Mouse (Mus musculus) G1E-ER4 (cell line): ENCODE data around the gene Rilp. TPM values are rescaled to one million over a fixed set of nuclear protein-coding genes. Genes with fewer than 3 reads are reported as not detected.

ENCODE experiments used
- GATA1 ChIP-seq: IDR thresholded peaks from one replicate; pipeline ENCODE4 v1.8.0; 2012; ENCODE audit warnings: low read length, inconsistent platforms
- polyA plus RNA-seq: library from polyadenylated mRNA; stranded (reverse); fragments of >175 nt; gene quantifications from 2 replicates; pipeline ENCODE4 v1.2.3, GENCODE M21; 2012

Rilp gene
- polyA plus RNA-seq, 1 experiment = 0.37 TPM

DNA sequence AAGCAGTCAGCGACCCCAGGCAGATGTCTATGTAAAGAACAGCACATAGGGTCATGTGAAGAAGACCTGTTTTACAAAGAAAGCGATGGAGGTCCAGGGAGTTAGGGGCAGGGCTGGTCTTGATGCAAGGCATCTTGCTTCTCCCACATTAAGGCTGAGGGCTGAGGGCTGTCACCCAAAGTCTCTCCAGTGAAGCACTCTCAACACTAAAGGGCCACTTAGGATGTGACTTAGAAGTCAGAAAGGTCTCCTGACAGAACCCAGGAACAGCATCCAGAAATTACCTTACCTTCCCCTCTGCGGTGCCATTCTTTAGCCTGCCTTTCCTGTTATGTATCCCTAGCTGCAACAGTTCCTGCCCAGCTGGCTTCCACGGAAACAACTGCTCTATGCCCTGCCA is 11.7 kb downstream of the Rilp start:
- TF ChIP-seq GATA1 = no peak

DNA sequence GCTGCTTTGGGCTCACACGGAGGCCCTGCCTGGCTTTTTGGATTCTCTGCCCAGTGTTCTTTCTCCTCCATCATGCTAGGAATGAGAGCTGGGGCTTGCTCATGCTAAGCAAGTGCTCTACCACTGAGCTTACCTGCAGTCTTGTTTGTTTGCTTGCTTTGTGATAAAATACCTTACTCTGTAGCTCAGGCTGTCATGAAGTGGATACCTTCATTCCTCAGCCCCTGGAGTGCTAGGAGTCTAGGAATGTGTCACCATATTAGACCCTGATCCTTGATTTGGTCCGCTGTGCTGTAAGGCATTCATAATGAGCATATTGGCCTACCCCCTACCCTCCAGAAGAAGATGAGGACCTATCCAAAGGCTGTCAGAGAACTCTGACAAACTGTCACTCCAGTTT is 12.9 kb downstream of the Rilp start:
- TF ChIP-seq GATA1 = no peak

DNA sequence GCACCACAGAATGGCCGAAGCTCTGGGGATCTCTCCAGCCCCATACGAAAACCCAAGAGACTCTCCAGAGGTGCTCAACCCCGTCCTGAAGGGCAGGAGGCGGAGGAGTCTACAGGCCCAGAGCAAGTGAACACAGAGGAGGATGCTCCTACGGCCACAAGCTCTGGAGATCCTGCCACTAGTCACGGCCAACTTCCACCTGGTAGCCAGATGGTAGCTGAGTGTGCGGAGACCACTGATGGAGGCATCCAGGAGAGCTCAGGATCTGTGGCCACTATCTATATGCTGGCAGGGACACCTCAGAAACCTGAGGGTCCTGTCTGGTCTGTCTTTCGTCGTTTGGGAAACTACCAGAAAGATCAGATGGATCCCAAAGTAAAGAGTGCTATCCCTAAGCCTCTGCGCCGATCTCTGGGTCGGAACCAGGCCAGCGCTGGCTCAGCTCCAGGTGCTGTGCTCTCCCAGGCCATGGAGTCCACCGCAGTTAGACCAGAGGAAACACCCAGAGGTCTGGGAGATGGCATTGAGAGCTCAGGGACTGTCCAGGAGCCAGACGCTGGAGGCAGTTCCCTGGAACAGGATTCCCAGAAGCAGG is 15.7 kb downstream of the Rilp start:
- TF ChIP-seq GATA1 = no peak

DNA sequence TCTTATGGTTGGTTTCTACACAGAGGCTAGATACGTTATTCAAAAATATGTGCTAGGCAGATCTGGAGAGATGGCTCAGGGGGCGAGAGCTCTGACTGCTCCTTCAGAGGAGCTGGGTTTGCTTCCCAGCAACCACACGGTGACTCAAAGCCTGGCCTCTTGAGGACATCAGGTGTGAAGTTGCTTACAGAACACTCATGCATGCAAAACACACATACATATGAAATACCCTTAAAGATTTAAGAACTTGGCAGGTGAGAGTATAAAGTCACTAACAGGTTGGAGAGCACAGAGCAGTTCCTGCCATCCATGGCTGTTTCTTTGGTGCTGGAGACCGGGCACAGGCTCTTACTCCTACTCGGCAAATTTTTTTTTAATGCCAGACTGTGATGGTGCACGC is 17.0 kb downstream of the Rilp start:
- TF ChIP-seq GATA1 = no peak

DNA sequence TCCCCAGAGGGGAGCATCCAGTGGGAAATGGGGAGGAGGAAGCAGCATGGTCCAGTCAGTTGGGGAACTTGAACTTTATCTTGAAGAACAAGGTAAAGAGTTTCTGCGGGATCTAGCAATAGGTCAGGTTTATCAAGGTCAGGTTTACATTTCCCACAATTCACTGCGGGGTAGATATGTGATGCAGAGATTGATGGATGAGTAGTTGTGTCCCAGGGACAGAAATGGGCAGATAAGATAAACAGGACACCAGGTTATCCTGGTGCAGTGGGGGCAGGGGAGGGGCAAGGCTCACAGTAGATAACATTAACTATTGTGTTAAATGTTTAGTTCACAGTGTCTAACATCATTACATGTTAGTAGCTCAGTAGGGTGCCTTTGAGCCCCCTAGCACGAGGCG is 19.9 kb downstream of the Rilp start:
- TF ChIP-seq GATA1 = no peak

DNA sequence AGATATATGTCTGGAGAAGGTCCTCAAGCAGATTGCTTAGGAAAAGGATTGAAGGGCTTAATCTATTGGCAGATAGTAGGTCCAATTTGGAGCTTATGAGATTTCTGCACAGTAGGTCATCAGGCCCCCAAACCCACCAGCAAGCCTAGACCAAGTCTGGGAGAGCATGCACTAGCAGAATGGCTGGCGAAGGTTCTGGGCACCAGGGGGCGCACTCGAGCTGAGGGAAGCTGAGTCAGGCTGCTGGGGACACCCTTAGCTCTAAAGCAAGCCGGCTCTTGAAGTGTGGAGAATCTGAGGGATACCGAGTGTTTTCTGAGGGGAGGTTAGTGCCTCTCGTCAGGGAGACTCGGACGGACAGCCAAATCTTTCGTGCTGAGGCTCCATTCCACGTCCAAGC is 20.4 kb downstream of the Rilp start:
- TF ChIP-seq GATA1 = no peak

DNA sequence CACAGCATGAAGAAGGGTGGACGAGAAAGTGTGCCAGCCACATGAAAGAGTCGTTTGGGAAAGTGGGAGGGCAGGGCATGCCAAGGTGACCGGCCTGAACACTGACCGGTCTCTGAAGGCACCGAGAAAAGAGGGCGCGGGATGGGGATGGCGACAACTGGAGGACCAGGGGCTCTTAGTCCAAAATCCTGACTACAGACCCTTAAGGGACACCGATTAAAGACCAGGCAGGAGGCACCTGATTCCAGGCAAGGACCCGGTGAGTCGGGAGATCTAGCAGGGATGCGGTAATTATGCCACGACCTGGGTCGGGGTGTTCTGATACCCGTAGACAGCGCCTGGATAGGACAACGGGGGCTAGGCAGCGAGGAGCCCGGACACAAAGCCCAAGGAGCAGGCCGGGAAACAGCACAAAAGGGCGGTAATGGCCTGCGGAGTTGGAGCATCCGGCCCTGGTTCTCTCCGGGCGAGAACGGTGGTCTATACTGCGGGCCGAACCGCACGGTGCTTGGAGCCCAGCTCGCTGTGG is 21.0 kb downstream of the Rilp start:
- no peak for TF ChIP-seq GATA1

DNA sequence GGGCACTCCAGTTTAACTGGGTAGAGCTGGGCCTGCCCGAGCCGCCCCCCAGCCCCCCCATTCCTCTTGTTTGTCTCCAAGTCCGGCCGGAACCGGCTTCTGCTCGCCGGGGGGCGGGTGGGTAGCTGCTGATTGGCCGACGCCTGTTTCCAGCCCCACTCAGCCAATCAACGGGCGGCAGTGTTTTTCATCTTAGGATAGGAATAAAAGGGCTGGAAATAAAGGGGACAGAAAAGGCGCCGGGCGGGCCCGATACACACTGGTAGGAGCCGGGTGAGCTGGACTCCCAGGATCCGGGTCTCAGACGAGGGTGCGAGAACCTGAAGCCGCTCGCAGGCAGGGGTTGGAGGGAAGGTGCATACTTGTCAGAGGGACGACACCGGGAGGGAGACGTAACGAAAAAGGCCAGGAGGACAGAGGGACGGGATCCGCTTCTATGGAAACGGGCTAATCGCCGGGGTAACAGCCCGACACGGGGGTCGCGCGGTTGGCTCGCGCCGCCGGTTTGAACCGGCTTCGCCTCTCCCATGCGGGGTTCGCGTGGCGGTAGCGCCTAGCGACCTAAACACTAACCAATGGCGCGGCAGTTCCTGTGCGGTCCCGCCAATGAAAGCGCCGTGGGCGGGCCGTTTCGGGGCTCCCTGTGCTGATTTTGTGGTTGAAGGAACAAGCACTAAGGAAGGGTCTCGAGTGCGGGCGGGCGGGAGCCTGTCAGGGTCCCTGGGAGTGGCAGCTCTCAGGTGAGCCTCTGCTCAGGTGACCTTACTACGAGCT is 21.8 kb downstream of the Rilp start, which contains the start of gene Slc43a2:
Gene Slc43a2, plus strand, starts transcription at position 226 of the 774 bp plus-strand sequence.
- TF ChIP-seq GATA1 = no peak

DNA sequence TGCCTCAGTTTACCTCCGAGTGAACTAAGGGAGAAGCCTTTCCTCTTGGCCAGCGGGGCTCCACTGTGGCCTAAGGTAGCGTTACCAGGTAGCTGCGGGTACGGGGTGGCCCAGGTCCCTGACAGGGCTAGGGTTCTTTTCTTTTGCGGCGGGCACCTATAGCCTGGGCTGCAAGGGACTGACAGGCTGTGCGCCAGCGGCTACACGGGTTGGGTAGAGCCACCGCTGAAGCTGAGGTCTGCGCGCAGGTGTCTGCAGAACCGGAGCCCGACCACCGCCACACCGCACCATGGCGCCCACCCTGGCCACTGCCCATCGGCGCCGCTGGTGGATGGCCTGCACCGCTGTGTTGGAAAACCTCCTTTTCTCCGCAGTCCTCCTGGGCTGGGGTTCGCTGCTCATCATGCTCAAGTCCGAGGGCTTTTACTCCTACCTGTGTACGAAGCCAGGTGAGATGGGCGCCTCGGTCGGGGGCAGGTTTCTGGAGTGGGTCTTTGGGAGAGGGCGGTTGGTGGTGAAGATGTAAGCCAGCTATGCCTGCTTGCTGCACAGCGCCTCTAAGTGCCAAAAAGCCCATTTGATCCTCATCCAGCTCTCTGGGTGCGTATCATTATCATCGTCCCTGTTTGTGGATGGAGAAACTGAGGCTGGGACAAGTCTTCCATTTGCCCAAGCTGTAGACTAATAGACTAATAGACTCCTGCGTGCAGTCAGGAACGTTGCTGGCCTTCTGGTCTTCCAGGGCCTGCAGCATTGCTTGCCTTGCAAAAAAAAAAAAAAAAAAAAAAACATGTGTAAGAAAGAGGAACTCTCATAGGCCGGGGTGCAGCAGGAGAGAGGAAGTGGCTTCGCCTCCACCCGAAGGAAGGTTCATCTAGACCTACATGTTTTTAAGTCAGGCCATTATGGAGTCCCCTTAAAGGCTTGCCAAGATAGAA is 22.7 kb downstream of the Rilp start:
- no peak for TF ChIP-seq GATA1

DNA sequence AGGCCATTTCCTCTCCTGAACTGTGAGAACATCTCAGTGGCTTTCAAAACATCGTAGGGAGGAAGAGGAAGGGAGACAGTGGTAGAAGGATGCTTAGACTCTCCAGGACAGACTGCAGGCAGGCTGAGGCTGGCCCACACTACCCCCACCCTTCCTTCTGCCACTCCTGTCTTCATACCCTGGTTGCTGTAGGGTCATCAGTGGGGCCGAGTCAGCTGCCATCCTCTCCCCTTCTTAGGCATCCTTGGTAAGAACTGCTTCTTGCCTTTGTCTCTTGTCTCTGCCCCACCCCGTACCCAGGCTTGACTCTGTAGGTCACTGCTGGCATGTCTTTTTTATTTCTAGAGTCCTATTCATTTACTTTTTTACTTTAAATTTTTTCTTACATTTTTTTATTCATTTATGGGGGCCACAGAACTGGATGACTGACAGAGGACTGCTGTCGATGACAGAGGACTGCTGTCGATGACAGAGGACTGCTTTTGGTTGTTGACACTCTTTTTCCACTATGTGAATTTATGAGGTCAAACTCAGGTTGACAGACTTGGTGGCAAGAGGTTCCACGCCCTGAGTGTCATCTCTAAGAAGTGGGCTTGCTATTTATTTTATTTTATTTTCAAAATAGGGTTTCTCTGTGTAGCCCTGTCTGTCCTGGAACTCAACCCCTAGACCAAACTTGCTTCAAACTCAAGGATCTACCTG is 23.6 kb downstream of the Rilp start:
- TF ChIP-seq GATA1 = no peak

DNA sequence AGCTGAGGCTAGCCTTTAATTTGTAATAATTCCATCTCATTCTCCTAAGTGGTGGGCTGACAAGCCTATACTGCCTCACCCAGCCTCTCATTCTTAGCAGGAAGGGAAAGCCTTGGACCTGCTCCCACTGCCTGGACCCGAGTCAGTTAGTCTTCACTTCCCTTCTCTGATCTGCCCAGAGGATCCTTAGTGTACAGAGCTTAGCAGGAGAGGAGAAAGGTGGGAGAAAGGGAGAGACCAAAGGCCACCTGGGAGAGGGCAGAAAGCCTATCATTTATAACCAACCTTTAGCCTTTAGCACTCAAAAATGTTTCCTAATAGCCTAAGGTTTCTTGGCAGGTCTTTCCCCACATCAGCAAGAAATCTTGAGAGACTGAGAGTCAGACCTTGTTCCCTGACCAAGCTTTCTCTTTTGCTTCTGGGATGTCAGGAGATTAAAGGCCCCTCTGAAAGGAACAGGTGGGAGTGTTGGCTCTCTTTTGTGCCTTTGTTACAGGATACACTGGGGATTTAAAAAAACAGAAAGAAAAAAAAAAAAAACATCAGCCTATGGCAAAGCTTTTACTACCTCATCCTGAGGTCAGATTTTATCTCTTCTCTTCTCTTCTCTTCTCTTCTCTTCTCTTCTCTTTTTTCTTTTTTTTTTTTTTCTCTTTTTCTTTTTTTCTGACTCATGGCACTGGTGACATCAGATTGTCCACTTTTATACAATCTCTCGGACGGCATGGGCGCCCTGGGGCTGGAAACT is 24.6 kb downstream of the Rilp start:
- no peak for TF ChIP-seq GATA1

DNA sequence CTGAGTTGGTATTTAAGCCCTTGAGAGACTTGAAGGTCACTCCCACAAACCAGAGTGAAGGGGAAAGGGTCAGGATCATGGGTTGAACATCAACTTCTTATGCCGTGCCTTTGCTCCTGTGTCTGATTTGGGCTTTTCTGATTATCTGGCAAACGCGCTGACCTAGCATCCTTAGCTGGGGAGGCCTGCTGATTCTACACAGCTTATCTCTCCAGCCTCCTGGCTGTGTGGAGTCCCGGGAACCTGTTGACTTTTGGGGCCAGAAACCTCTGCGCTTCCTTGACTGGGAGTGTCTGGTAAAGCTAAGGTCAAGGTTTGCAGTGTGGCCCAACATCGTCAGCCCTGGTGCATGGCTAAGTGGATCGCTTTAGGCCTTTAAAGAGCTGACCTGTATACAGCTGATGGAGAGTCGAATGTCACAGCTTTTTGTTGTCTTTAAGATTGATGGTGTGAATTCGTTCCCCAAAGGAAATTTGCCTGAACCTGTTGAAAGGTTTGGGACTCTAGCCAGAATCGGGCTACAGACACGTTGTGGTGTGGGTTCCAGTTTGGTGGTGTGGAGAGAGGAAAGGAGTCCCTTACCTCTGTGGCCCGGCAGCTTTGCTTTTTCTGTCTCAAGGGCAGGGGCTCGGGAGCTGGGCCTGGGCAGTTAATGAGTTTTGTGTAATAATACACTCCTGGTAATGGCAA is 25.4 kb downstream of the Rilp start:
- peak; percentile 70 for TF ChIP-seq GATA1

DNA sequence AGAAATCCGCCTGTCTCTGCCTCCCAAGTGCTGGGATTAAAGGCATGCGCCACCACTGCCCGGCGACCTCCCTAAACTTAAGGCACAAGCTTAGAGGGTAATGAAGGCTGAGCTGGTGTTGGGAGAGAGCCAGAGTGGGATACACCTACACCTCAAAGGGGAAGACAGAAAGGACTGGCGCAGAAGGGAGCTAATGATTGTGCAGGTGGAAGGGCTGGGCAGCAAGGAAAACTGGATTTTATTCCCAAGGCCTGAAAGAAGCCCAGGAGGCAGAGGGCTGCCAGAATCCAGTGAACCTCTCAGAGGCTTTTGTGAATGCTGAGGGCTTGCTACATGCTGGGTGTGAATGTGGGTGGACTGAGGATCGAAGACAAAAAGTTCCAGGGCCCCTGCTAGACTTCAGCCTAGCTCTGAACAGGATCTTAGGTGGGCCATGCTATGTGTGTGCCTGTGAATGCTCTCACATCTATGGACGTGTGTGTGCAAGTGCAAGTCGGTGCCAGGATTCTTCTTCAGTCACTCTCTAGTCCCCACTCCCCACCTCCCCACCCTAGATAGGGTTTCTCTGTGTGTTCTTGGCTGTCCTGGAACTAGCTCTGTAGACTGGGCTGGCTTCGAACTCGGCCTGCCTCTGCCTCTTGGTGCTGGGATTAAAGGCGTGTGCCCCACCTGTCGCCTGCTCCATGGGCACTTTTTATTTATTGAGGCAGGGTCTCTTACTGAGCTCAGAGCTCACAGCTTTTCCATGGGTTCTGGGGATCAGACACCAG is 26.5 kb downstream of the Rilp start:
- no peak for TF ChIP-seq GATA1

DNA sequence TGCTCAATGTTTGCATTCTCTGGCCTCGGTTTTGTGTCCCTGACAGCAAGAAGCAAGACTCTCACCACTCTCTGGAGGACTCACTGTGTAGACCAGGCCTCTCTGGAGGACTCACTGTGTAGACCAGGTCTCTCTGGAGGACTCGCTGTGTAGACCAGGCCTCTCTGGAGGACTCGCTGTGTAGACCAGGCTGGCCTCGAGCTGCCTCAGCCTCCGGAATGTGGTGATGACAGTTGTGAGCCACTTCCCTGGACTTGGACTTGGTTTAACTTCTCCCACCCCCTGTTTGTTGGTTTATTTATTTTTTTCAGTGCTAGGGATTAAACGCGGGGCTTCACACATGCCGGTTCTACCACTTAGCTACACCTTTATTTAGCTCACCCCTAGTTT is 27.1 kb downstream of the Rilp start:
- no peak for TF ChIP-seq GATA1
